Mouse (Mus musculus) limb, embryonic 13.5 days (tissue): ENCODE measurements around the gene Cpm. TPM values are rescaled to one million over a fixed set of nuclear protein-coding genes. Genes with fewer than 3 reads are reported as not detected.

Experiments
- ATAC-seq: fragments of 200-750 bp; cut with Nextera tagmentation; 2 replicates; pipeline ENCODE4 v1.8.0; 2017; ENCODE audit warnings: low read depth, moderate number of reproducible peaks, moderate TSS enrichment; ENCODE audit not compliant: low FRiP score
- H3K27ac ChIP-seq: fragments of 300-500 bp; sonication (generic); 2 replicates; pipeline ENCODE4 v1.5.1; 2015; ENCODE audit warnings: inconsistent platforms, mild to moderate bottlenecking, moderate library complexity
- H3K27me3 ChIP-seq: fragments of 300-500 bp; sonication (generic); 2 replicates; pipeline ENCODE4 v1.6.1; 2015; ENCODE audit warnings: mild to moderate bottlenecking, inconsistent platforms
- H3K36me3 ChIP-seq: fragments of 300-500 bp; sonication (generic); 2 replicates; pipeline ENCODE4 v1.6.1; 2015; ENCODE audit warnings: inconsistent platforms, mild to moderate bottlenecking, moderate library complexity
- H3K4me1 ChIP-seq: fragments of 300-500 bp; sonication (generic); 2 replicates; pipeline ENCODE4 v1.6.1; 2015; ENCODE audit warnings: inconsistent platforms
- H3K4me2 ChIP-seq: fragments of 300-500 bp; sonication (generic); replicated peaks from 2 replicates; pipeline ENCODE4 v1.6.1; 2015; ENCODE audit warnings: inconsistent platforms, mild to moderate bottlenecking, moderate library complexity
- H3K4me3 ChIP-seq: fragments of 300-500 bp; sonication (generic); 2 replicates; pipeline ENCODE4 v1.5.1; 2015; ENCODE audit warnings: moderate library complexity, mild to moderate bottlenecking, inconsistent platforms
- H3K9ac ChIP-seq: fragments of 300-500 bp; sonication (generic); 2 replicates; pipeline ENCODE4 v1.6.1; 2015; ENCODE audit warnings: mild to moderate bottlenecking, inconsistent platforms
- H3K9me3 ChIP-seq: fragments of 300-500 bp; sonication (generic); 2 replicates; pipeline ENCODE4 v1.6.1; 2016; ENCODE audit warnings: inconsistent platforms
- WGBS: fragments of 180-500 bp; shearing (Covaris S2); methylation state at CpG from one replicate; pipeline ENCODE4 v1.1.7; 2015; 5-methylcytosine and 5-hydroxymethylcytosine counted together
- polyA plus RNA-seq: library from polyadenylated mRNA; unstranded; fragments of >200 nt; fragmentation: Nextera tagmentation; extraction: Ambion mirVana; gene quantifications from 2 replicates; pipeline ENCODE4 v1.2.1, GENCODE M21; 2015

The Cpm gene
- polyA plus RNA-seq, 1 experiment from 2014 or later: 42.8 TPM

- 83% methylated on average over 27 of the region's 27 CpGs for WGBS
Observed at GRCm38 (mm10) chr10:117619041-117619861, 10.0 kb upstream of the Cpm start.

GRCm38 (mm10) chr10:117619862-117620179, 9.5 kb upstream of the Cpm start:
- no peaks in the 10 kb centered on the region for H3K36me3 ChIP-seq
- no peaks in the 10 kb centered on the region for H3K27me3 ChIP-seq
- no peaks in the 10 kb centered on the region for H3K9me3 ChIP-seq
- no peak overlapping the region for H3K27ac ChIP-seq
- no peak overlapping the region for H3K4me2 ChIP-seq
- H3K4me1 ChIP-seq: no peaks in the 10 kb centered on the region
- no peak overlapping the region for H3K9ac ChIP-seq
- no peak for ATAC-seq
- no peak overlapping the region for H3K4me3 ChIP-seq
- 68% methylated on average over 2 of the region's 2 CpGs for whole genome bisulfite sequencing

More at GRCm38 (mm10) chr10:117619041-117619861, 10.0 kb upstream of the Cpm start:
- Histone ChIP-seq H3K4me3 (no peak overlapping the region), H3K4me1 (no peaks in the 10 kb centered on the region), H3K36me3 (no peaks in the 10 kb centered on the region), H3K9ac (no peak overlapping the region), H3K27ac (no peak overlapping the region), H3K4me2 (no peak overlapping the region), H3K9me3 (no peaks in the 10 kb centered on the region), H3K27me3 (no peaks in the 10 kb centered on the region)
- no peak for ATAC-seq

GRCm38 (mm10) chr10:117620530-117620929, 8.8 kb upstream of the Cpm start:
- no peak overlapping the region for H3K4me2 ChIP-seq
- ATAC-seq: no peak
- no peaks in the 10 kb centered on the region for H3K27me3 ChIP-seq
- no peak overlapping the region for H3K4me3 ChIP-seq
- H3K27ac ChIP-seq: no peak overlapping the region
- 82% methylated on average over 4 of the region's 4 CpGs for WGBS
- H3K36me3 ChIP-seq: no peaks in the 10 kb centered on the region
- H3K9me3 ChIP-seq: no peaks in the 10 kb centered on the region
- no peaks in the 10 kb centered on the region for H3K4me1 ChIP-seq
- no peak overlapping the region for H3K9ac ChIP-seq

- 82% methylated on average over 3 of the region's 3 CpGs for WGBS
- Histone ChIP-seq H3K36me3 (no peaks in the 10 kb centered on the region), H3K9ac (no peak overlapping the region), H3K9me3 (no peaks in the 10 kb centered on the region), H3K4me1 (no peaks in the 10 kb centered on the region), H3K27me3 (no peaks in the 10 kb centered on the region), H3K27ac (no peak overlapping the region), H3K4me3 (no peak overlapping the region), H3K4me2 (no peak overlapping the region)
- ATAC-seq: no peak
Observed at GRCm38 (mm10) chr10:117620934-117621501, 8.3 kb upstream of the Cpm start.

- 89% methylated on average over 12 of the region's 12 CpGs for WGBS
- ATAC-seq: no peak
Observed at GRCm38 (mm10) chr10:117621616-117622533, 7.4 kb upstream of the Cpm start.

GRCm38 (mm10) chr10:117623358-117623757, 5.9 kb upstream of the Cpm start:
- H3K4me2 ChIP-seq: no peak overlapping the region
- ATAC-seq: no peak
- H3K36me3 ChIP-seq: no peaks in the 10 kb centered on the region
- H3K4me1 ChIP-seq: peaks cover 11% of the 10 kb centered on the region
- H3K9ac ChIP-seq: no peak overlapping the region
- no peak overlapping the region for H3K27ac ChIP-seq
- no peak overlapping the region for H3K4me3 ChIP-seq
- H3K9me3 ChIP-seq: no peaks in the 10 kb centered on the region
- H3K27me3 ChIP-seq: peaks cover 16% of the 10 kb centered on the region

More at GRCm38 (mm10) chr10:117621616-117622533, 7.4 kb upstream of the Cpm start:
- Histone ChIP-seq H3K4me2 (no peak overlapping the region), H3K36me3 (no peaks in the 10 kb centered on the region), H3K9me3 (no peaks in the 10 kb centered on the region), H3K27ac (no peak overlapping the region), H3K27me3 (peaks cover under 1% of the 10 kb centered on the region; the same call in 1 of the 2 replicates), H3K4me3 (no peak overlapping the region), H3K9ac (no peak overlapping the region), H3K4me1 (no peaks in the 10 kb centered on the region)

GRCm38 (mm10) chr10:117624222-117624621, 5.1 kb upstream of the Cpm start:
- no peak for ATAC-seq
- Histone ChIP-seq H3K9ac (no peak overlapping the region), H3K36me3 (no peaks in the 10 kb centered on the region), H3K27ac (no peak overlapping the region), H3K4me1 (peaks cover 19% of the 10 kb centered on the region), H3K4me2 (no peak overlapping the region), H3K27me3 (peaks cover 21% of the 10 kb centered on the region), H3K4me3 (no peak overlapping the region), H3K9me3 (no peaks in the 10 kb centered on the region)
- 62% methylated on average over 3 of the region's 3 CpGs for WGBS

GRCm38 (mm10) chr10:117624655-117625497, 4.4 kb upstream of the Cpm start:
- 66% methylated on average over 9 of the region's 9 CpGs for WGBS
- ATAC-seq: no peak
- H3K36me3 ChIP-seq: no peaks in the 10 kb centered on the region
- H3K9me3 ChIP-seq: no peaks in the 10 kb centered on the region
- H3K4me1 ChIP-seq: peaks cover 19% of the 10 kb centered on the region
- H3K27me3 ChIP-seq: peaks cover 24% of the 10 kb centered on the region
- no peak overlapping the region for H3K4me3 ChIP-seq
- no peak overlapping the region for H3K4me2 ChIP-seq
- no peak overlapping the region for H3K27ac ChIP-seq
- H3K9ac ChIP-seq: no peak overlapping the region

GRCm38 (mm10) chr10:117625500-117626296, 3.6 kb upstream of the Cpm start:
- no peak for ATAC-seq
- Histone ChIP-seq H3K4me3 (no peak overlapping the region), H3K9me3 (no peaks in the 10 kb centered on the region), H3K36me3 (no peaks in the 10 kb centered on the region), H3K4me1 (peaks cover 19% of the 10 kb centered on the region), H3K4me2 (no peak overlapping the region), H3K27me3 (peaks cover 31% of the 10 kb centered on the region), H3K27ac (no peak overlapping the region), H3K9ac (no peak overlapping the region)
- 53% methylated on average over 9 of the region's 9 CpGs for WGBS

- H3K27ac ChIP-seq: no peak overlapping the region
- H3K4me2 ChIP-seq: no peak overlapping the region
- no peaks in the 10 kb centered on the region for H3K9me3 ChIP-seq
- ATAC-seq: no peak
- H3K4me1 ChIP-seq: peaks cover 19% of the 10 kb centered on the region
- H3K36me3 ChIP-seq: no peaks in the 10 kb centered on the region
- no peak overlapping the region for H3K4me3 ChIP-seq
- WGBS: 89% methylated on average over 3 of the region's 3 CpGs
- H3K9ac ChIP-seq: no peak overlapping the region
- H3K27me3 ChIP-seq: peaks cover 34% of the 10 kb centered on the region
Observed at GRCm38 (mm10) chr10:117626297-117626613, 3.0 kb upstream of the Cpm start.
